8 mouse cellular contexts compared by ENCODE assay signal in the genomic region with DNA sequence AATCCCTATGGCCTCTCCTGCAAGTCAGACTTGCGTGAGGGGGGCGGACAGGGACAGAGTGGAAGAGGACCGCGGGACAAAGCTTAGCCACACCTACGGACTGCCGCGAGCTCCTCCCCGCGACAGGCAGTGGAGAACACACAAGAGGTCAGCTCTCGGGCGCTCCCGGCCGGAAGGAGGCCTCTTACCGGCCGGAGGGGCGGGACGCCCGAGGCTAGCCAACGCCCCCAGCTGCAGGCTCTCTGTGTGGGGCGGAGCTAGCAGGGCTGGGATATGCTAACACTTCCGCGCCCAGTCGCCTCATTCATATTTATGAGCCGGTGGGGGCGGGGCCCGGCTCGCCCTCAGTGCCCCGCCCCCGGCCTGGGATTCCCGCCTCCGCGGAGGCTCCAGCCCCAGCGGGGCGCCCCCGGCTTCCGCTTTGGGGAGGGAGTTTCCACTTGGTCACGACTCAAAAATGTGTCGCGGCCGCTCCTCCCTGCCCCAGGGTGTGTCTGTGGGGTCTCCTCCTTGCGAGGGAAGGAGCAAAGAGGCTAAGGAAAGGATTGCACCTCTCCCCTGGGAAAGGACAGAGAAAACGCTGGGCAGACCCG. TPM values are rescaled to one million over a fixed set of nuclear protein-coding genes. Genes with fewer than 3 reads are reported as not detected.
DNase-seq lines count a peak whose midpoint lies in the region; ATAC-seq lines count a peak whose summit lies in the region.

No protein-coding gene starts in this region.

- DNase-seq in adipocyte (ENCODE audit: low spot score), result peak; percentile 98
- DNase-seq in embryo, embryonic 10 days (ENCODE audit: low spot score), result peak; percentile 96
- peak; percentile 98 for DNase-seq in gastrocnemius, postnatal 10 days
- peak; percentile 99 for DNase-seq in induced T-regulatory cell, adult 2 months (ENCODE audit: low read depth)
- DNase-seq in left cerebral cortex, adult 9 months (ENCODE audit: low spot score in 2 of 2), result peak; percentile 81 to 89
- DNase-seq in right cerebral cortex, postnatal 14 days, result peak; percentile 84
- DNase-seq in urinary bladder, postnatal 36 days (ENCODE audit: low spot score in 2 of 2), result peak; percentile 95 to 97

- ATAC-seq in megakaryocyte progenitor cell, adult 5-6 weeks (replicated peaks; ENCODE audit: poor library complexity), result peak; percentile 94

RNA-seq across cellular contexts. Expression of a gene that starts 7.9 kb away (rescaled TPM):
- 10 to 100 TPM; 22.2 to 32.3 TPM for total RNA-seq in gastrocnemius, postnatal 10 days (2021)
- 1.1 and 1.5 TPM in 2 replicates for total RNA-seq in megakaryocyte progenitor cell, adult 5-6 weeks (2015)
- total RNA-seq in megakaryocyte progenitor cell, adult 5-6 weeks (2017), result 0.64 and 1.1 TPM in 2 replicates

RNA-seq across cellular contexts. Expression of a gene that starts 27.0 kb away (rescaled TPM):
- total RNA-seq in gastrocnemius, postnatal 10 days (2021), result 1 to 10 TPM; 6.6 to 6.9 TPM
- total RNA-seq in megakaryocyte progenitor cell, adult 5-6 weeks (2015), result 37.1 and 41.2 TPM in 2 replicates
- total RNA-seq in megakaryocyte progenitor cell, adult 5-6 weeks (2017), result 42.0 and 53.9 TPM in 2 replicates

RNA-seq across cellular contexts. Expression of a gene that starts 38.2 kb away (rescaled TPM):
- 10 to 100 TPM; 79.3 to 82.7 TPM for total RNA-seq in gastrocnemius, postnatal 10 days (2021)
- total RNA-seq in megakaryocyte progenitor cell, adult 5-6 weeks (2015), result 74.0 and 86.1 TPM in 2 replicates
- total RNA-seq in megakaryocyte progenitor cell, adult 5-6 weeks (2017), result 19.1 and 35.2 TPM in 2 replicates

RNA-seq across cellular contexts. Expression of a gene that starts 45.0 kb away (rescaled TPM):
- 1,000 to 10,000 TPM; 1,275 to 1,445 TPM for total RNA-seq in gastrocnemius, postnatal 10 days (2021)
- 2.9 and 4.4 TPM in 2 replicates for total RNA-seq in megakaryocyte progenitor cell, adult 5-6 weeks (2015)
- total RNA-seq in megakaryocyte progenitor cell, adult 5-6 weeks (2017), result 13.9 and 18.7 TPM in 2 replicates

RNA-seq across cellular contexts. Expression of a gene that starts 53.1 kb away (rescaled TPM):
- total RNA-seq in gastrocnemius, postnatal 10 days (2021), result 10 to 100 TPM in 1 of 2 experiments, 1 to 10 TPM in 1; 9.7 to 13.0 TPM
- 0.07 and 0.49 TPM in 2 replicates for total RNA-seq in megakaryocyte progenitor cell, adult 5-6 weeks (2015)
- 0.17 and 0.34 TPM in 2 replicates for total RNA-seq in megakaryocyte progenitor cell, adult 5-6 weeks (2017)

Comparison
In these comparisons a context has a peak if more than half of its experiments do, and no peak if none do; other contexts are left out.
1. Peak in every context shown above with its lines: DNase-seq and ATAC-seq.
2. RNA of a gene that starts 7.9 kb away (total RNA-seq): 22.2 to 32.3 TPM in gastrocnemius, postnatal 10 days; 0.64 to 1.5 TPM in megakaryocyte progenitor cell, adult 5-6 weeks; every median in the first group is over 4 times any median in the second.
3. RNA of a gene that starts 27.0 kb away (total RNA-seq): 37.1 to 53.9 TPM in megakaryocyte progenitor cell, adult 5-6 weeks; 6.6 to 6.9 TPM in gastrocnemius, postnatal 10 days; every median in the first group is over 4 times any median in the second.